Mouse (Mus musculus): ENCODE results near the gene Fbxo34. TPM values are rescaled to one million over a fixed set of nuclear protein-coding genes. Genes with fewer than 3 reads are reported as not detected.

The Fbxo34 gene
- polyA plus RNA-seq, 1 experiment from 2014 or later, result 22.8 TPM

GRCm38 (mm10) chr14:47581280-47581679, 131.1 kb downstream of the Fbxo34 start:
- Histone ChIP-seq H3K9ac (no peak overlapping the region), H3K27me3 (peaks cover 5% of the 10 kb centered on the region; the same call in 1 of the 2 replicates), H3K4me2 (no peak overlapping the region), H3K4me3 (replicated peaks) (no peak overlapping the region), H3K4me1 (no peaks in the 10 kb centered on the region), H3K27ac (no peak overlapping the region), H3K36me3 (replicated peaks) (no peaks in the 10 kb centered on the region), H3K9me3 (no peaks in the 10 kb centered on the region)
- no peak for ATAC-seq (ENCODE audit: low FRiP score)
- WGBS, result 58% methylated on average over 1 of the region's 1 CpGs

Other genes starting within 250 kb of the Fbxo34 start
- 46.5 and 50.3 TPM in 2 replicates for gene Wdhd1, start 173.6 kb upstream of the Fbxo34 start, polyA plus RNA-seq (2016; fragmentation: Nextera tagmentation; extraction: Ambion mirVana)
- 4.5 TPM in 2 replicates for gene Socs4, start 173.5 kb upstream of the Fbxo34 start, polyA plus RNA-seq (2016; fragmentation: Nextera tagmentation; extraction: Ambion mirVana)
- gene Mapk1ip1l, start 152.2 kb upstream of the Fbxo34 start, polyA plus RNA-seq (2016; fragmentation: Nextera tagmentation; extraction: Ambion mirVana), result 94.4 and 104 TPM in 2 replicates
- 0.37 and 0.56 TPM in 2 replicates for gene Lgals3, start 82.7 kb upstream of the Fbxo34 start, polyA plus RNA-seq (2016; fragmentation: Nextera tagmentation; extraction: Ambion mirVana)
- 63.1 and 63.6 TPM in 2 replicates for gene Dlgap5, start 32.0 kb upstream of the Fbxo34 start, polyA plus RNA-seq (2016; fragmentation: Nextera tagmentation; extraction: Ambion mirVana)
- 18.8 and 20.9 TPM in 2 replicates for gene Atg14, start 120.2 kb downstream of the Fbxo34 start, polyA plus RNA-seq (2016; fragmentation: Nextera tagmentation; extraction: Ambion mirVana)
- gene Ktn1, start 198.0 kb downstream of the Fbxo34 start, polyA plus RNA-seq (2016; fragmentation: Nextera tagmentation; extraction: Ambion mirVana), result 93.3 and 102 TPM in 2 replicates

All from forebrain, embryonic 12.5 days (tissue).